Mouse (Mus musculus) mouse embryonic stem cell (cell line): ENCODE measurements at regions not wholly inside any gene's neighbourhood (a gene's known extent, or its start where the extent isn't known, plus 50 kb on each side); places are given as distances from the start of the nearest gene placed in this dataset.

Source experiments
- in situ Hi-C, 2 experiments: fragments of 300-500 bp; cut with MboI; formaldehyde crosslinking; loops; 1 replicate in 1 of 2; 3 replicates in 1 of 2; pipeline ENCODE4 v1.14.3; 2019 to 2020; ENCODE audit warnings: low sequenced_read_pairs in 2 of 2, low pct_unique_long_range_greater_than_20kb in 1 of 2, mixed read lengths in 1 of 2; ENCODE audit not compliant: unreplicated experiment in 1 of 2

GRCm38 (mm10) chr5:146647628-146648380 is 62.8 kb upstream of the Gpr12 start:
- in situ Hi-C loops = no loop called here

- in situ Hi-C loops = no loop called here
These were observed 59.5 kb upstream of the Gpr12 start for GRCm38 (mm10) chr5:146644499-146644898.

- in situ Hi-C loops = no loop called here
These were observed 56.9 kb upstream of the Gpr12 start for GRCm38 (mm10) chr5:146641931-146642330.

- in situ Hi-C loops = no loop called here
These were observed 51.8 kb upstream of the Gpr12 start for GRCm38 (mm10) chr5:146636859-146637258.
